Mouse (Mus musculus) adrenal gland, adult 8-10 months (tissue): Measurements from ENCODE around the gene Slc41a3. TPM values are rescaled to one million over a fixed set of nuclear protein-coding genes. Genes with fewer than 3 reads are reported as not detected.

Experiments used
- DNase-seq: peaks from one replicate; pipeline ENCODE4 v3.0.0; 2022
- total RNA-seq, 4 experiments: library from RNA; stranded (reverse); gene quantifications; 2 replicates each; pipeline ENCODE4 v1.2.4; 2022

The Slc41a3 gene
- total RNA-seq, 4 experiments from 2014 or later, result 21.5 to 72.6 (median 39.6) TPM

DNA sequence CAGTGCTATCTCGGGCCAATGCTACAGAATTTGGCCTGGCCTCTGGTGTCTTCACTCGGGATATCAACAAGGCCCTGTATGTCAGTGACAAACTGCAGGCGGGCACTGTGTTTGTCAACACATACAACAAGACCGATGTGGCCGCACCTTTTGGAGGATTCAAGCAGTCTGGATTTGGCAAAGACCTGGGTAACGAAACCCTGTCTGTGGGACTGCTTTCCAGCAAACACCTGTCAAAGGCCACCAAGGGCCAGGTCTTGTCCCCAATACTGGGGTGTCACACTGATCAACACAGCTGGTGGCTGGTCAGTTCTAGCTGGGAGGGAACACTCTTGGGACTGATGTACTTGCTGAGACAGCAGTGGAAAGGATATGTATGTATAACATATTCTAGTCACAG, 6.3 kb upstream of the Slc41a3 start:
- no peak for DNase-seq

DNA sequence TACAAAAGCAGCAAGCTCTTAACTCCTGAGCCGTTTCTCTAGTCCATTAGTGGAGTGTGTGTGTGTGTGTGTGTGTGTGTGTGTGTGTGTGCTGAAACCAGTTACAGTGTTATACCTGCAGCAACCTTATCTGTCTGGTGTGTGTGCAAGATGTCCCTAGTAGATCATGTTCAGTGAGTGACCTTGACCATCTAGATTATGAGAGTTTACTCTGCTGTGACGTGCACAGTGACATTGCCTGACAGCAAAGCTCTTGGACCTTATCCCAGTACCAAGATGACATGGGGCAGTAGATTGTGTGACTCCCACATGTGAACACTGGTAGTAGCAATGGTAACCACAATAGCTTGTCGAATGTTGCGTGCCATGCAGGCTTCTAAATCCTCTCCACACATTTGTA, 4.2 kb upstream of the Slc41a3 start:
- no peak for DNase-seq

DNA sequence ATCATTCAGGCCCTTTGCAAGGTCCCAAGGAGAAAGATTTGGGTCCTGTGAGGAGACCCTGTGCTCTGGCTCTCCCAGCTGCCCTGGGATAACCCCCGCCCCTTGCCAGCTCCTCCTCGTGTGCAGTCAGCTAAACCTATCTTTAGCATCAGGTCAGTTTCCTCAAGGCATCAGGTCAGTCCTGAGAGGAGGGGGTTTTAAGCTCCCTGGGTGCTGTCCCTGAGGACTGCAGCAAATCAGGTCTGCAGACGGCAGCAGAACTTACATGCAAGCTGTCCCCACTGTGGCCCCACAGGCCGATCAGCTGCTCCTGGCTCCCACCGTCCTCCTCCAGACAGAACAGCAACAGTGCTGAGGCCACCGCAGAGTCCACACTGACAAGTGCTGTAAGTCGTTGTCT, 2.8 kb upstream of the Slc41a3 start:
- no peak for DNase-seq

DNA sequence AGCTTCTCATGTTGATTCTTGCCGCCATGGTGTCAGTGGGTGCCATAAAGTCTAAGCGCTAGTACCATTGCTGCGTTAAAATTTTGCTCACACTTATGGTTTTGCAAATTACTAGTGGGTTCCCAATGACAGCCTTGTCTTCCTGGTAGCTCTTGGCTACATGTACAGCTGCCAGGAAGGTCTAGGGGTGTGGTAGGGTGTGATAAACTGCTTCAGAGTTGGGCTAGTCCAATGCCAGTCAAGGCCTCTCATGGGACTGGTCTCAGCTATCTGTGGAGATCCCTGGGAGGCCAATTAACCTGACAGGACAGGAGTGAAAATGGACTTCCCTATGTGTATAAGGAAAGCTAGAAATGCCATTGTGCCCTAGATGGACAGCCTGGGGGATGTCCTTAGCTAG, 2.2 kb upstream of the Slc41a3 start:
- no peak for DNase-seq

DNA sequence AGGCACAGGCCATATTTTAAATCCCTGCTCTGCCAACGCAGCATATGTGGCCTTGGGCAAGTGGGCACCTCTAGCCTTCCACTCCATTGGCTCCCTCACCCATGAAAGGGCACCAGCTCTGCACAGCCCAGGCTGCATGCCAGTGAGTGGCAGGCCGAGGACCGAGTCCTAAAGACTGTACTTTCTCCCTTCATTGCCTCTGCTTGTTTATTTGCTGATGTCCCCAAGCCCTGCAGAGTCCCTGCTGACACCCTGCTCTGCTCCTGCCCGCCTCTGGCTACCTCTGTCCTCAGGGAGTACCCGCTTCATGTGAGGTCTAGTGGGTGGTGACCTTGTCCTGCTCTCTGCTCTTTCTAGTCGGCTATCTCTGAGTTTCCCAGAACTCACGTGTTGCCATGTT, 1.4 kb upstream of the Slc41a3 start:
- no peak for DNase-seq

DNA sequence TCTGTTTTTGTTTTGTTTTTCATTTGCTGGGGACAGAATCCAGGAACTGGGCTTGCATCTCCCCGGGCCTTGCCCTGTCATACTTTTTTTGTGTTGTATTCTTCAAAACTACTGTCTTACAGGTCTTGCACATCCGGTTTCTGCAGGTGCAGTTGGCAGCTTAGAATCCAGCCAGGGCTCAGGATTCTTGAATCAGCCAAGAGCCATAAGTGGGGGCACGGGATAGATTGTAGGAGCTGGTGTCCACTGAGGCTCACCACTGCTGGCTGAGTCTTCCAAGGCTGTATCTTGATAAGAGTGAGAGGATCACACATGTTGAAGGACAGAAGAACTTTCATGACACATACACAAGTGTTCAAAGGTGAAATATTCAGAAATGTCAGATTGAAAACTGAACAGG, 395 bp upstream of the Slc41a3 start:
- no peak for DNase-seq

DNA sequence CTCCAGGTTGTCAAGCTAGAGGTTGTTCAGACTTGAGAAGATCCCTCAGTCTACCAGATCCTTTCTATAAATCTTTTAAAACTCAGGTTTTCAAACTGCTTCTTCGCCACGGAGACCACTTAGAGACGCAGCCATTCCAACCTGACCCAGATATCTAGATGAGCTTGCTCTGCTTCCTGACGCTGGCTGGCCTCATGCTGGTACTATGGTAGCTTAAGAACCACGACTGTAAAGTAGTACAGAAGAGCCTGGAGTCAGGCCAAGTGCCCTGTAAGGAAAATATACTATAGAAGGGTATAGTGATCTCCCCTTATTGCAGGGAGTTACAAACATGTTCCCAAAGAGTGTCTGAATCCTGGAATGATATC, 757 bp downstream of the Slc41a3 start:
- DNase-seq, result no peak

DNA sequence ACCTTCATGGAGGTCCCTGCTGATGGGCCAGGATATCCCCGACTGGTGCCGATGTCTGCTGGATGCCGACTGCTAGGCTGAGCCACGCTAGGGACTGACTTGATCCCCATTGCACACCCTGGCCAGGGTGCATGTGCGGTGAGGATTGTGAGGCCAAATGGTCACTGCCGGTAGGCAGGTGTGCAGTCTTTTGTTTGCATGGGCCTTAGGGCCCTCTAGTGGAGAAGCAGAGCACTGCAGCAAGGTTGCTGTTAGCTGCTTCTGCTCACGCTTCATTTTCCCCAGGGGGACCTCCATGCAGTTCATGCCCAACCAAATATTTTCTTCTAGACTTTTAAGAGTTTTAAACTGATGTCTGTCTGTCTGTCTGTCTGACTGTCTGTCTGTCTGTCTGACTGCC, 2.0 kb downstream of the Slc41a3 start:
- no peak for DNase-seq

DNA sequence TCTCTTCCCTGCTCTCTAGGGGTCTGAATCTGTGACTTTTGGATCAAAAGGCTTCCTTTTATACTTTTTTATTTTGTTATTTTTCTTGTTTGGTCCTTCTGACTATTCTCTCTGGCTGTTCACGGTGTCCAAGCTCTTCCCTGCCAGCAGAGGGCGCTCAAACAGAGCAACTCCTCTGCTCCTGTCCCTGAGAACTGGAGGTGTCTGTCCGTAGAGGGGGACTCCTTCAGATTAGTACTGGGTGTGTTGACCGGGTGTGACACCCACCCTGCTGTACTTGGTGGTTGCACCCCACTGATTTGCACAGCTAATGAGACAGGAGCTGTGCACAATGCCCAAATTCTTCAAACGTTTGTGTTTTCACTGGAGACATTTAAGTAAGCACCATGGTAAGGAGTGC, 2.7 kb downstream of the Slc41a3 start:
- DNase-seq, result no peak

DNA sequence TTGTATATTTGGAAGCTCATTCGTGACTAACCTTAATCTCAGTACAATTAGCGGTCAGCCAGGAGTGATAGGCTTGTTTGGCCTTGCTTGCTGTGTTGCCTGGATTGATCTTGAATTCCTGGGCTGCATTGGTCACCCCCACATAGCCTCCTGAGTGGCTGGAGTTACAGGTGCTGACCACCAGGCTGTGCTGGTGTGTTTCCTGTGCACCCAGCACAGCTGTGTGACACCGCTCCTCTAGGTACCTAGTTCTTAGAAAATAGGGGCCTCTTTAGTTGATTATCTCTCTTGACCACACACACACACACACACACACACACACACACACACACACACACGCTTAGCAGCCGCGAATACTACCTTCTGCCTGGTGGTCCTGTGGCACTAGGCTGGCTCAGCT, 3.7 kb downstream of the Slc41a3 start:
- no peak for DNase-seq

DNA sequence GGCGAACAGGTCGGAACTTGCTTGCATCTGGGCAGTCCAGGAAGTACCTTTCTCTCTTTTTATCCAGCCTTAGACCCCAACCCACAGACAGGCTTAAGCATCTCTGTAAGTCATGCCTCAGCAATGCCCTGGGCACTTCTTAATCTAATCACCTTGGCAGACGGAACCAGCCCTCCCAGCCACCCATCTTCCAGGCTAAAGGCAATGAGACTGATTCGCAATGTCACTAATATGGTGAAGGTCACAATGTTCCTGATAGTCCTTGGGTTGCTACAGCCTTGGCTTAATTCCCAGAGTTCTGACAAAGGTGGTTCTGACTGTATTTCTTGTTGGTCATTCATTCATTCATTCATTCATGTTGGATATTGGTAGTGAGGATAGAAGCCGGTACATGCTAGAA, 5.7 kb downstream of the Slc41a3 start:
- peak; percentile 60 for DNase-seq

DNA sequence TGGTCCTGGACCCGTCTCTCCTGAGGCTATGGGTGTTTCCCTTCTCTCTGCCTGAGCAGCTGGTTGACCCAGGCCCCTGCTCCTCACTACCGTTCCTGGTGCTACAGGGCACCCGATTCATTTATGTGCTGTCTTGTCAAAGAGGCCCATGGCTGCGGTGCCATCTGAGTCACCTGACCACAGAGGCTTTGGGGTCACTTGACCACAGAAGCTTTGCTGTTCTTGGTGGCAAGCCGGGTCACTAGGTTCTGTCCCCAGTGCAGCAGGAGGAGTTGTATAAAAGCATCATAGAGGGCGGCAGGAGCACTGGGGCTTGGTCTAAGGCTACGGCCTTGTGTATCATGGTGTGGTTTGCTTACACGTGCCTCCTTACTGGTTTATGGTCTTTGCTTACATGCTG, 8.8 kb downstream of the Slc41a3 start:
- DNase-seq, result no peak

DNA sequence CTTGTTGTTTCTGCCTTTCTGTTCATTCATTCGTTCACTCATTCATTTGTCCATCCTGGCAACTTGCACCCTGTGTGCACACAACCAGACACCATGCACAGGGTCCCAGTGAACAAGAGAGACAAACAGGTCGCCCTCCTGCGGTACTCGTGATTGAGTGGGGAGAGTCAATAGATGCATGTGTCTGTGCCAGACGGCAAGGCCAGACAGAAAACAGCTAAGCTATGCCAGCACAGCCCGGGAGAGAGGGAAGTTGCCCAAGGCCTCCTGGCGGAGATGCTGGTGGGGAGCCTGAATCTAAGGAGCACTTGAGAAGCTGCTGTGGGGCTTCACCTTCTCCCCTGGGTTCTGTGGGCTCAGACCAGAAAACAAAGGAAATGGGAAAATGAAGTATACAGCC, 10.8 kb downstream of the Slc41a3 start:
- peak; percentile 62 for DNase-seq

DNA sequence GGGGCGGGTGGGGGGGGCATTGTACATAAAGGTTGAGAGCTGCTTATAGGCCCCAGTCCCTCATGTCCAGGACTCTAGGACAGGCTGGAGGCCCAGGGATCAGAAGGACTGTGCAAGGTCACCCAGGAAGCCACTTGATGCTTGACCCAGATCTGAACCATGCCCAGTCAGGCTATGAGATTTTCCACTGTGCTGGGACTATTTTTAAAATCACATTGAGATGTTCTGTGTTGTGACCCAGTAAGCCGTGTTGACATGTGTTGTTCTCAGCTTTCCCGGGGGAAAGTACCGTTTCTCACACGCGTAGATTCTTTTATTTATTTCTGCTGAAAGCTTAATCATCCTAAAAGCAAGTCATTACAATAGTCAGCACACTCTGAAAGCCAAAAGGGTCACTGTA, 11.5 kb downstream of the Slc41a3 start:
- no peak for DNase-seq

DNA sequence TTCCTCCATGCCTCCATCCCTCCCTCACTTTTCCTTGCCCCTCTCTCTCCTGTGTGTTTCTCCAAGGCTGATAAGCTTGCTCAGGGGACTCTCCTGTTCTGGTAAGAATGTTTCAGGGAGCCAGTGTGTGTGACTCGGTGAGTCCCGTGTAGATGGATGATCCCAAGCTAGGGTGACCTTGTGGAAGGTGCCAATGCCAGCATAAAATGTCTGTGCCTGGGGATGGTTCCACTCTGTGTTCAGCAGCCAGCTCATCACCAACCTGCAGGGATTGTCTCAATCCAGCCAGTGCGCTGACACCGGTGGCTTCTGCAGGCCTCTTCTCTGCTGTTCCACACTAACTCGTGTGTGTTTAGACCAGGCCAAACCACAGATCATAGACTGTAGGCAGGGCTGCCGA, 12.0 kb downstream of the Slc41a3 start:
- no peak for DNase-seq

DNA sequence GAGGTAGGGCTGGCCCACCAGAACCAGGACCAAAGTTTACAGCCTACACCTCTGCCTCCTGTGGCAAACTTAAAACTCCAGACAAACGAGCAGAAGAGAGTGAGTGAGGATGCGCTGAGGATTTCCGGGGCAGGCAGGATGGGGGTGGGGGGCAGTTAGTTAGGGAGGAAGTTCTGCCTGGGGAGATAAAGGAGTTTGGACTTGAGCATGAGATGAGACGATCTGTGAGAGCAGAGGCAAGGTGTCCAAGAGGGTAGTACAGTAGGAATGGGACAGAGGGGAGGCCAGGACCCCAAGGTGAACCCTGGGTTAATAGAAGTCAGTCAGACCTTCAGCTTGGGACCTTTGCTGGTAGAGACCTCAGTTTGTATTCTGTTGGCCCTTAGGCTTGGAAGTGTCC, 13.7 kb downstream of the Slc41a3 start:
- no peak for DNase-seq

DNA sequence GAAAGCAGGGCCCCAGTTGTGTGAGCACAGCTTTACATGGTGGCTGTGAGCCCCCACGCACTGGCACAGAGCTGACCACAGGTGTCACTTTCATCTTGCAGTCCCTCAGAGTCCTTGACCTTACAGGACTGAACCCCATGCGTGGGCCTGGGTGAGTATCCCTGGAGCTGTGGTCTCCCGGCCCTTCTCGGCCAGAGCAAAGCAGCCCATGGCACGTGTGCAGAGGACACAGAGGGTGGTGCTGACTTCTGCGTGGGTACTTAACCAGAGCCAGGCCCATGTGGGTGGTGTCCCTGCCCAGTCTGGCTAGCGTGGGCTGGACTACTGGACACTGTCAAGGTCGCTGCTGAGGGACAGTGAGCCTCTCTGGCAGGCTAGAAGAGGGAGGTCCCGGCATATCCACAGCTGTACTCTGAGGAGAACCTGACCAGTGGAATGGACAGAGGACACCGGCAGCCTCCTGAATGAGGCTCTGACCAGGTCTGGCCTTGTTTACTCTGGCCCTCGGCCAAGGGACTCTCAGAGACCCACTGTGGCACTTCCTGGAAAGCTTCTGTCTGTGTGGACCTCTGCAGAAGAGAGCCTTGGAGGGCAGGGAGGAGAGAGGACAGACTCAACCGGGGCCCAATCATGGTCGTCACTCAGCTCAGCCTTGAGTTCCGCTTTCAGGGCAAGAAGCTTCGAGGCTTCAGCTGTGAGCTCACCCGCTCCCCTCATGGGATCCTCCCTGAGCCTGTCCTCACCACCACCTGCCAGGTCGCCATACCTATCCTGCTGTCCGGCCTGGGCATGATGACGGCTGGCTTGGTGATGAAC, 14.5 kb downstream of the Slc41a3 start:
- DNase-seq, result peak; percentile 67

DNA sequence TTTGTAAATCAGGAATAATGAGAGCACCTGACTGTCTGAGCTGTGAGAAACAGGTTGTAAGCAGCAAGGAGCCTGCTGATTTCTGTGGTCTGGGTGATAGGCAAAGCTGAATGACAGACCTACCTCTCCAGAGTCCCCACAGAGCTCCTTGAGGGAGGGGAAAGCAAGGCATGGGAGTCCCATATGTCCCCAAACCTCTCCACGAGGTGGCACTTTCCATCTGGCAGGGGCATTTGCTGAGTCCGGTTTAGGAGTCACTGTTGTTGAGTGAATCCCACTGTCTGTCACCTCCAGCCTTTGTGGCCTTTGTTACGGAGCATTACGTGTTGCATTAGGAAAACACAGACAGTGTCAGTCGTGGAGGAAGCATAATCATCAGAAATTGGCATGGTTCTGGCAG, 15.4 kb downstream of the Slc41a3 start:
- no peak for DNase-seq

DNA sequence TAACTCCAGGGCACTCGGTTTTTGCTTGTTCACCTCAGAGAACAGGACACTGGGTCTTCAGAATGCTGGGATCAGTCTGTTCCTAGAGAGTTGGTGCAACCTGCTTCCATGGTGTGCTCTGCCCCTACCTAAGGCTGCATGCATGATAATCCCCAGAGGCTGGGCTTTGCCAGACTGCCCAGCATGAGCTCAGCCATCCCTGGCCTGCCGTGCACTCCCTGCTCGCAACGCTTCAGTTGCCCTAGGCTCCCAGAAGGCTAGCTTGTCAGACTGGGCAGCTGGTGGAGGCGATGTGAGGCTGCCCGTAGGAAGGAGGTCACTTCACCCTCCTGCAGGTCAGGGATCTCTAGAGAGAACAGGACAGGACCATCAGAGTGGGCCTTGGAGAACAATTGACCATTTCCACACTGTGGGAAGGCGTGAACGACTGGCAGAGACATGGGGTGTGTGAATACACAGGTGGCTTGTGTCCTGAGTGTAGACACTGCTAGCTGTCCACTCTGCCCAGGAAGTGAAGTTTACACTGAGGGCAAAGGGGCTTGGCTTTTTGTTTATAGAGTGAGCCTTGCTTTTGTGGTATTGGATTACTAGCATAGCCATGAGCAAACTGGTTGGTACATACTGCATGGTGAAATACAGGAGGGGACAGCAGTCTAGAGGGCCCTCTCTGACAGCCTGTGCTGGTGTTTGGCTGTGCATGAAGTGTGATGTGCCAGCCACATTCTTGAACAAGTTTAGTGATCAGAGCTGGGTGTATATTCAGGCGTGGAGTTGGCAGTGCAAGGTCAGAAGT, 16.5 kb downstream of the Slc41a3 start:
- no peak for DNase-seq

DNA sequence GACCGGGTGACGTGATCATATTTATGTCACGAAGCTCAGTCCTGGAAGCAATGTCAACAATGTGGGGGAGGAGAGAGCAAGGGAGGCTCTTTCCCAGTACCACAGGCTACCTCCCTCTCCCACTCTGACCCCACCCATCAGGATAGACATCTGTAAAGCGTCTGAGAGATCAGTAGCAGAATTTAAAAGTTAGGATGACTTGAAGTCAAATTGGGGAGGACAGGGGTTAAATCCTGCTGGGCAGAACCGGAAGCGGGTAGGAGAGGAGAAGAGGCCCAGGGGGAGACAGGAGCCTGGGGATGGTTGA, 17.0 kb downstream of the Slc41a3 start:
- DNase-seq, result no peak

DNA sequence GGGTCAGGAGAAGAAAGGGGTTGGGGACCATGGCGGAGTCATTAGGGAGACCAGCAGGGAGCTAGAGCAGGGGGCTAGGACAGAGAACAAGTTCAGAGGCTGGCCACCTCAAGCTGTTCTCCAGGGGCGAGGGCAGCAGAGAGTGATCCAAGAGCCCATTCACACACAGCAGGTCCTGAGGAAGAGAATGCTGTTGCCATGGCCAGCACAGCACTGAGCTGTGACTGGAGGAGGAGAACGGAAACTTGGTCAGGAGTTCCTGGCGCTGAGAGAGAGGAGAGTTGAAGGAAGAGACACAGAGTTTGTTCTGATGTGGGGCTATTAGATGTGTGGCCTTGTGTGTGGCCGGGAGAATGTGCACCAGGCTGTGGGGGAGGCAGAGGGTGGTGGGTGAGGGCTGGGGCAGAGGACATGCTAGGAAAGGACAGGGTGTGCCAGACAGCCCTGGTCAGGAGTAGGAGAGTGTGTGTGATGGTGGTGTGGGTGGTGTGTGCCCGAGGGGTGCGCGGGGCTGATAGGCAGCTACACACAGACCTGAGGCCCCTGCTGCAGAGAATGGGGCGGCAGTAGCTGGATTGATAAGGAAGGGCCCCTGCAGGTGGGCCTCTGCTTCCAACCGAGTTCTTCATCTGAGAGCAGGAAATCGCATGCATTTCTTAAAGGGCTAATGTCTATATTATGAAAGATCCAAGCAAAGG, 18.4 kb downstream of the Slc41a3 start:
- no peak for DNase-seq

DNA sequence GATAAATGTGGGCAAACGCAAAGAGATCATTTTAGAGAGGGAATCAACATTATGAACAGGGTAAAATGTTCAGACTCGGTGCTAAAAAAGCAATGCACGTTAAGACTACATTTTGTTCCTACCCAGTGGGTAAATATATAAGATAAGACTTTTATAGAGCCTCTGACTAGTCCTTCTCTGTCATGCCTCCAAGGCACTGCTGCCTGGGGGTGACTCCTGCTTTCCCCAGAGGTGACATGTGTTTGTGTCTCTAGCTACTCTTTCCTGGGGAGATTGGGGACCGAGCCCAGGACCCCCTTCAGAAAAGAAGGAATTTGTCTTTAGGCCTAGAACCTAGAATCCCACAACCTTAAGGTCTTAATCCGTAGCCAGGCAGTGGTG, 18.9 kb downstream of the Slc41a3 start:
- no peak for DNase-seq

DNA sequence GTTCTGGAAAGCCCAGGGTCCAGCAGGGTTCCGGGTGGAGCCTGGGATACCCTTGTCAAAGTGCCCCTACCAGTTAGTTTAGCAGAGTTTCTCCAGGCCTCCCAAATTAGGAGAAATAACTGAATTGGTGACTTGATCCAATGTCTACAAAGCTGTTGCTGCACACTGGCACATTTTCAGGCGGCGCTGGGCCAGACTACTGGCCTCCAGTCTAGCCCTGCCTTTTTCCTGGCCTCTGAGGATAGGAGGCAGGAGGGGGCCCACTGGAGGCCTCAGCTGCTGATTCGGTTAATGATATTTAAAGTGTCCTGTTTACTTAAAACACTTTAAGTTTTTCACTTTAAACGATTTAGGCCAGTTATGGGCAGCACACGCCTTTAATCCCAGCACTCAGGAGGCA, 19.7 kb downstream of the Slc41a3 start:
- DNase-seq, result no peak

DNA sequence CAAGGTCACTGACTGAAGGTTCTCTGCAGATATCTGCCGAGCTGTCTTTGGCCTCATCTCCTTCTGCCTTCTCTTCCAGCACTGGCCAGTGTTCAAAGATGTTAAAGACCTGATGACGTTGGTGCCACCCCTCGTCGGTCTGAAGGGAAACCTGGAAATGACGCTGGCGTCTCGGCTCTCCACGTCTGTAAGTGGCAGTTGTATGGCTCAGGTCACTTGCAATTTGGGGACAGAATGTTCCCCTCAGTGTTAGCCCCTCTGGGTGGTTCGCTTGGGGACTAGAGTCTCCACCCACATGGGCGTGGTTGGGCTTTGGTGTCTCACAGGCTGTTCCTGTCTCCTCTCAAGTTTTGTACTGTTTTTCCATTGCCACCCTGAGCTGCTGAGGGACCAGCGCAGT, 20.2 kb downstream of the Slc41a3 start:
- peak; percentile 59 for DNase-seq
